Mouse (Mus musculus): ENCODE results near the gene Ktn1. TPM values are rescaled to one million over a fixed set of nuclear protein-coding genes. Genes with fewer than 3 reads are reported as not detected.

The Ktn1 gene
- polyA plus RNA-seq, 1 experiment from 2014 or later: 69.0 TPM

DNA sequence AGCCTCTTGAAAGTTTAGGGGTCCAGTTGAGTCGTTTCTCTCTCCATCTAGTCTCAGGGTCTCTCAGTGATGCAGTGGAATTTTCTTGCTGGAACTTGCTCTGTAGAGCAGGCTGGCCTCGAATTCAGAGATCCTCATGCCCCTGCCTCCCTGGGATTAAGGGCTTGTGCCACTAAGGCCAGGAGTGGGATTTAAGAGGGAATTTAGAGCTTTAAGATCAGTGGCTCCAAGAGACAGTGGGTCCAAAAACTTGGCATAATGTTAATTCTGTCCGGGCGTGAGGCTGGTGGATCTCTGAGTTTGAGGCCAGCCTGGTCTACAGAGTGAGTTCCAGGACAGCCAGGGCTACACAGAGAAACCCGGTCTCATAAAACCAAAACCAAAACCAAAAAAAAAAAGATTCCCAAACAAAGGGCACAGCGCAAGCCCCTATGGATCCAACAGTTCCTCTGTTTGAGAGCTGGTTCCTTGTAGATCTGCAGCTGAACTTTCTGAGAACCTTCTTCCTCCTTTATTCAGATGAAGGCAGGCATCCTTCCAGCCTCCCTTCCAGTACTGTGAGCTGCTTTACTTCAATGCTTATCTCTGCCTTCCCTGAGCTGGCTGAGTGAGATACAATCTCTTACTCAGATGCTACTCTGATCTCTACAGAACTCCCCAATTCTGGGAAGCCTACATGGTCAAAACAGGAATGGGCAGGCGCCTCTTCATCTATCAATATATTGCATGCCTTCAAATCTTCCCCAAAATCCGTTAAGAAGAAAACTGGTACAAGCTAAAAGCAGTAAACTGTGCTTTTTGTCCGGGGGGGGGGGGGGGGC lies 1.3 kb upstream of the Ktn1 start:
- Histone ChIP-seq H3K4me2 (ENCODE audit: low read length) (no peak overlapping the region), H3K4me1 (replicated peaks; ENCODE audit: insufficient read depth, low read length) (no peaks in the 10 kb centered on the region), H3K9ac (ENCODE audit: low read depth, low read length) (no peak overlapping the region), H3K4me3 (replicated peaks; ENCODE audit: low read depth, low read length) (no peak overlapping the region), H3K36me3 (ENCODE audit: insufficient read depth, low read length) (no peaks in the 10 kb centered on the region), H3K27me3 (ENCODE audit: insufficient read depth, low read length) (no peaks in the 10 kb centered on the region), H3K9me3 (replicated peaks; ENCODE audit: low read length) (no peaks in the 10 kb centered on the region), H3K27ac (no peak overlapping the region)
- DNase-seq (ENCODE audit: low spot score) (no peak), ATAC-seq (replicated peaks; ENCODE audit: low FRiP score, low read depth) (no peak)
- 87% methylated on average over 9 of the region's 9 CpGs for WGBS
- TF ChIP-seq CTCF (IDR thresholded peaks at IDR 0.05; ENCODE audit: low read depth): no peak

DNA sequence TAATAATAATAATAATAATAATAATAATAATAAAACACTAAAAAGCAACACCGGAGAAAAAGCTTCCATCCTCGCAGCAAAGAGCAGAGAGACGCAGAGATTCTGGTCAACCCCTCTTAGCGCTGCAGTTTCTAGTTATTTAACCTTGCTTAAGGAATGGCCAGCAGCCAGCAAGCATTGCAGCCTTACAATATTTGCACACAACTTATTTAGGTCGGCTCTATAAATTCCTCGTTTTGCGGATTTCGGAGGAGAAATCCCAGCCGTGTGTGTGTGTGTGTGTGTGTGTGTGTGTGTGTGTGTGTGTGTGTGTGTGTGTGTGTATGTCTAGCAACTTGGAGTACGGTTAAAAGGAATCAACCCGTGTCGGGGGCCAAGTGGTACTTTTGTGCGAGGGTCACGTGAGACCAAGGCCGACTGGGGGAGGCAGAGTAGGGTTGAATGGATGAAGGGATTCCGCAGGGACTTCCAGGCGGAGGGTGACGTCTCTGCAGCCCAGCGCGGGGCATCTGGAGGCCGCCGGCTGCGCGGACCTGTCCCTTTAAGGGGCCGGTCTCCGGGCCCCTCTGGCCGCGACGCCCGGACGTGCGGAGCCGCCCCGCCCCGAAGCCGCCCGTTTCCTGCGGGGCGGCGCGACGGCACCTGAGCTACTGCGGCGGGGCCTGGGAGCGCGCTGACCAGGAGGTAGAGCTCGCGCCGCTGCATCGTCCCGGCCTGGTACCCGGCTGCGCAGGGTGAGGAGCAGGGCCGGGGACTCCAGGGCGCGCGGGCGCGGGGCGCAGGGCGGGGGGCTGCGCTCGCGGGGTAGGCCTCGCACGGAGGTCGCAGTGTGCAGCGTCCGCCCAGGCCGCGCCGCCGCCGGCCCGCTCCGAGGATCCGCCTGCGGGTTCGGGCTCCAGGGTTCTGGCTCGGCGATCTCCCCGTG lies 720 bp downstream of the Ktn1 start:
- Histone ChIP-seq H3K4me3 (replicated peaks; ENCODE audit: low read depth, low read length) (peak overlapping the region; percentile 98), H3K9me3 (replicated peaks; ENCODE audit: low read length) (no peaks in the 10 kb centered on the region), H3K27ac (peak overlapping the region; percentile 97), H3K27me3 (ENCODE audit: insufficient read depth, low read length) (no peaks in the 10 kb centered on the region), H3K9ac (ENCODE audit: low read depth, low read length) (peak overlapping the region; percentile 93), H3K4me1 (replicated peaks; ENCODE audit: insufficient read depth, low read length) (no peaks in the 10 kb centered on the region), H3K4me2 (ENCODE audit: low read length) (peak overlapping the region; percentile 71), H3K36me3 (ENCODE audit: insufficient read depth, low read length) (no peaks in the 10 kb centered on the region)
- DNase-seq (ENCODE audit: low spot score) (peak; percentile 79), ATAC-seq (replicated peaks; ENCODE audit: low FRiP score, low read depth) (peak; percentile 95)
- under 1% methylated on average over 75 of the region's 82 CpGs for whole genome bisulfite sequencing
- TF ChIP-seq CTCF (IDR thresholded peaks at IDR 0.05; ENCODE audit: low read depth): no peak

DNA sequence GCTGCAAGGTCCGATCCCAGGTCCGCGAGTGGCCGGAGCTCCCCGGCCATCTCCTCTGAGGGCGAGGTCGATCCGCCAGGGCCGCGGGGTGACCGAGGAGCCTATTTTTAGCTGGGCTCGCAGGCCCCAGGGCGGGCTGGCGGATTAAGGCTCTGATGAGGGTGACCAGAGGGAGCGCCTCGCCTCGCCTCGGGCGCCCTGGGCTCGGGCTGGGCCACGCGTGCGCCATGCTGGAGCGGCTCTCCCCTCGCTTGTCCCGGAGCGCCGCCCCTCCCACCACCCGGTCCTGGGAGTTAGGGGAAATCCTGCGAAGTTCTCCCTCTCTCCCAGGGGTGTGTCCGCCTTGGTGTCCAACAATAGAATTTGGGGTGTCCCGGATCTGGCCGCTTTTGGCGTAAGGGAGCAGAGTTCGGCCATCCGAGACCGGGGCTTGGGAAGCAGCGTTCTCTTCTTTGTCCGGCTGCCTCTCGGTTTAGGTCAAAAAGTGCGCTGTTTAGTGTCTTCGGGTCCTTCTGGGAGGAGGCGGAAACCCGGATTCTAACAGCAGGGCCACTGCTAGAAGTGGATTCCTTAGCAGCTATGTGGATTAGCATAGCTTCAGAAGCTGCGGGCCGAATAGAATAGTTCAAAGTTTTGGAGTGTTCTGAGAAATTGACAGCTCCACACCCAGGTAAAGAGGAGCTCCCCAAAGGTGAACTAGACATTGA lies 1.5 kb downstream of the Ktn1 start:
- peak; percentile 72 for DNase-seq (ENCODE audit: low spot score)
- no peaks in the 10 kb centered on the region for H3K9me3 ChIP-seq (replicated peaks; ENCODE audit: low read length)
- peak; percentile 86 for ATAC-seq (replicated peaks; ENCODE audit: low FRiP score, low read depth)
- H3K4me3 ChIP-seq (replicated peaks; ENCODE audit: low read depth, low read length): peak overlapping the region; percentile 98
- H3K4me1 ChIP-seq (replicated peaks; ENCODE audit: insufficient read depth, low read length): no peaks in the 10 kb centered on the region
- H3K9ac ChIP-seq (ENCODE audit: low read depth, low read length): peak overlapping the region; percentile 93
- under 1% methylated on average over 46 of the region's 46 CpGs for WGBS
- H3K27ac ChIP-seq: peak overlapping the region; percentile 97
- H3K36me3 ChIP-seq (ENCODE audit: insufficient read depth, low read length): no peaks in the 10 kb centered on the region
- no peaks in the 10 kb centered on the region for H3K27me3 ChIP-seq (ENCODE audit: insufficient read depth, low read length)
- no peak for TF ChIP-seq CTCF (IDR thresholded peaks at IDR 0.05; ENCODE audit: low read depth)
- H3K4me2 ChIP-seq (ENCODE audit: low read length): peak overlapping the region; percentile 71

DNA sequence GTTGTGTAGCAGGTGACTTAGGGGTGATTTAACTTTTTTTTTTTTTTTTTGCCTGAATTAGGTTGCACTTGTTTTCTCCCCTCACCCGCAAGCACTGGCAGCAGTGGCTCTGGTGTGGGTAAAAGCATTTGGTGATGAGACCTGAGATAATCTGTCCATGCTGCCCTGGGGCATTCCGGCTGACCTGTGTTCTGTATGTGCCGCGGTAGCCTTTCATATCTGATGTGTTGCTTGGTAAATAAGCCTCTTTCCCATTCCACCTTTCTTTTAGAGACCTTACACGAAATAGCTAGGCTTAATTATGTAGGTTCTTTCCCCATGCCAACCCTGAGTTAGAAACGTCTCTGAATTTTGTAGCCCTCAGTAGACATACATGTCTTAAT lies 2.1 kb downstream of the Ktn1 start:
- Histone ChIP-seq H3K4me1 (replicated peaks; ENCODE audit: insufficient read depth, low read length) (no peaks in the 10 kb centered on the region), H3K9me3 (replicated peaks; ENCODE audit: low read length) (no peaks in the 10 kb centered on the region), H3K4me2 (ENCODE audit: low read length) (peak overlapping the region; percentile 71), H3K9ac (ENCODE audit: low read depth, low read length) (peak overlapping the region; percentile 93; the same call in 1 of the 2 replicates), H3K27me3 (ENCODE audit: insufficient read depth, low read length) (no peaks in the 10 kb centered on the region), H3K36me3 (ENCODE audit: insufficient read depth, low read length) (no peaks in the 10 kb centered on the region), H3K27ac (peak overlapping the region; percentile 97; the same call in 1 of the 2 replicates), H3K4me3 (replicated peaks; ENCODE audit: low read depth, low read length) (peak overlapping the region; percentile 98)
- ATAC-seq (replicated peaks; ENCODE audit: low FRiP score, low read depth) (no peak), DNase-seq (ENCODE audit: low spot score) (no peak)
- no peak for TF ChIP-seq CTCF (IDR thresholded peaks at IDR 0.05; ENCODE audit: low read depth)
- 15% methylated on average over 6 of the region's 6 CpGs for WGBS

DNA sequence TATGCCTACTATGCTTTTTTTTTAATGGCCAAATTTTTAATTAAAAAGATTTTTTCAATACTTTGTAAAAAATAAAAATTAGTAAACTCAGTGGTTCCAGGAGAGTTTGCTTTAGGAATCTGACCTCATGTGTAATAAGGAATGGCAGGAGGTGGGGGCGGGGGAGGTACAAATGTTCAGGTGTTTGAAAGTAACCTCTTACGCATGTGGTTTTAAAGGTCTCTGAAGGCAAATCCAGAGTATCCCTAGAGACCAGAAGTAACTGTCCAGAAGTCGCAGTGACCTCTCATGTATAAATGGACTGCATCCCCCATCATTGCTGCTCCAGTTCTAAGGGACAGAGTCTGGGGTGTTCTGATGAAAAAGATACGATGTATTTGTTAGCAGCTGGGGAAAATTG lies 3.0 kb downstream of the Ktn1 start:
- no peak overlapping the region for H3K4me3 ChIP-seq (replicated peaks; ENCODE audit: low read depth, low read length)

DNA sequence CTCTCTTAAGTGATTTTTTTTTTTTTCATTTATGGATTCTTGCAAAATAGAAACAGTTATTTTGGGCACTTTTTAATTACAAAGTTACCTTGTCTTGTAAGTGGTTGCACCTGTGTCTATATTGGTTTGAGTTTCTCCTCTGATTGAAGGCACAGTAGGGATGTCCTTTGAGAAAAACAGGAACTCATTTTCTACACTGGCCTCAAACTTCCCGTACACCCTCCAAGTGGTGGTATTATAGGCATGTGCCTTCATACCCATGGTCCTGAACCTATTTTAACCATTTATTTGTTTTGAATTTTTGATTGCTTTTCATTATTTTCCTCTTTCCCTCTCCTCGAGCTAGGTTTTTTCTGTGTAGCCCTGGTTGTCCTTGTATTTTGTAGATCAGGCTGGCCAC lies 7.2 kb downstream of the Ktn1 start:
- DNase-seq (ENCODE audit: low spot score) (no peak), ATAC-seq (replicated peaks; ENCODE audit: low FRiP score, low read depth) (no peak)
- H3K4me3 ChIP-seq (replicated peaks; ENCODE audit: low read depth, low read length): no peak overlapping the region
- no peaks in the 10 kb centered on the region for H3K36me3 ChIP-seq (ENCODE audit: insufficient read depth, low read length)
- no peaks in the 10 kb centered on the region for H3K4me1 ChIP-seq (replicated peaks; ENCODE audit: insufficient read depth, low read length)
- WGBS: 94% methylated on average over 2 of the region's 2 CpGs
- no peak overlapping the region for H3K4me2 ChIP-seq (ENCODE audit: low read length)
- no peak overlapping the region for H3K27ac ChIP-seq
- no peak for TF ChIP-seq CTCF (IDR thresholded peaks at IDR 0.05; ENCODE audit: low read depth)
- no peaks in the 10 kb centered on the region for H3K27me3 ChIP-seq (ENCODE audit: insufficient read depth, low read length)
- no peaks in the 10 kb centered on the region for H3K9me3 ChIP-seq (replicated peaks; ENCODE audit: low read length)
- H3K9ac ChIP-seq (ENCODE audit: low read depth, low read length): no peak overlapping the region

More for the DNA sequence above, 3.0 kb downstream of the Ktn1 start:
- no peak overlapping the region for H3K4me2 ChIP-seq (ENCODE audit: low read length)
- TF ChIP-seq CTCF (IDR thresholded peaks at IDR 0.05; ENCODE audit: low read depth): no peak
- no peak overlapping the region for H3K27ac ChIP-seq
- no peak for DNase-seq (ENCODE audit: low spot score)
- no peaks in the 10 kb centered on the region for H3K27me3 ChIP-seq (ENCODE audit: insufficient read depth, low read length)
- no peaks in the 10 kb centered on the region for H3K4me1 ChIP-seq (replicated peaks; ENCODE audit: insufficient read depth, low read length)
- no peak overlapping the region for H3K9ac ChIP-seq (ENCODE audit: low read depth, low read length)
- H3K36me3 ChIP-seq (ENCODE audit: insufficient read depth, low read length): no peaks in the 10 kb centered on the region
- H3K9me3 ChIP-seq (replicated peaks; ENCODE audit: low read length): no peaks in the 10 kb centered on the region
- 61% methylated on average over 4 of the region's 4 CpGs for WGBS
- no peak for ATAC-seq (replicated peaks; ENCODE audit: low FRiP score, low read depth)
